Mouse (Mus musculus) forebrain, embryonic 15.5 days (tissue): ENCODE measurements around the gene Mettl8. TPM values are rescaled to one million over a fixed set of nuclear protein-coding genes. Genes with fewer than 3 reads are reported as not detected.

Experiments
- ATAC-seq: fragments of 200-750 bp; cut with Nextera tagmentation; replicated peaks from 2 replicates; pipeline ENCODE4 v1.8.0; 2017; ENCODE audit warnings: mild to moderate bottlenecking, moderate TSS enrichment, moderate library complexity
- H3K27ac ChIP-seq: fragments of 300-500 bp; sonication (generic); replicated peaks from 2 replicates; pipeline ENCODE4 v1.5.1; 2015; ENCODE audit warnings: mild to moderate bottlenecking, inconsistent platforms
- H3K27me3 ChIP-seq: fragments of 300-500 bp; sonication (generic); 2 replicates; pipeline ENCODE4 v1.6.1; 2015; ENCODE audit warnings: inconsistent platforms
- H3K36me3 ChIP-seq: fragments of 300-500 bp; sonication (generic); 2 replicates; pipeline ENCODE4 v1.6.1; 2015; ENCODE audit warnings: mild to moderate bottlenecking, inconsistent platforms
- H3K4me1 ChIP-seq: fragments of 300-500 bp; sonication (generic); 2 replicates; pipeline ENCODE4 v1.6.1; 2015; ENCODE audit warnings: inconsistent platforms
- H3K4me2 ChIP-seq: fragments of 300-500 bp; sonication (generic); replicated peaks from 2 replicates; pipeline ENCODE4 v1.6.1; 2015; ENCODE audit warnings: mild to moderate bottlenecking, inconsistent platforms
- H3K4me3 ChIP-seq: fragments of 300-500 bp; sonication (generic); 2 replicates; pipeline ENCODE4 v1.5.1; 2015; ENCODE audit warnings: mild to moderate bottlenecking, inconsistent platforms
- H3K9ac ChIP-seq: fragments of 300-500 bp; sonication (generic); replicated peaks from 2 replicates; pipeline ENCODE4 v1.6.1; 2015; ENCODE audit warnings: mild to moderate bottlenecking, inconsistent platforms
- H3K9me3 ChIP-seq: fragments of 300-500 bp; sonication (generic); 2 replicates; pipeline ENCODE4 v1.6.1; 2016; ENCODE audit warnings: inconsistent platforms
- WGBS: fragments of 180-500 bp; shearing (Covaris S2); methylation state at CpG from one replicate; pipeline ENCODE4 v1.1.7; 2015; ENCODE audit warnings: mixed read lengths; 5-methylcytosine and 5-hydroxymethylcytosine counted together
- polyA plus RNA-seq: library from polyadenylated mRNA; unstranded; fragments of >200 nt; fragmentation: Nextera tagmentation; extraction: Ambion mirVana; gene quantifications from 2 replicates; pipeline ENCODE4 v1.2.1, GENCODE M21; 2015

Mettl8 gene
- polyA plus RNA-seq, 1 experiment from 2014 or later, result 16.5 TPM

DNA sequence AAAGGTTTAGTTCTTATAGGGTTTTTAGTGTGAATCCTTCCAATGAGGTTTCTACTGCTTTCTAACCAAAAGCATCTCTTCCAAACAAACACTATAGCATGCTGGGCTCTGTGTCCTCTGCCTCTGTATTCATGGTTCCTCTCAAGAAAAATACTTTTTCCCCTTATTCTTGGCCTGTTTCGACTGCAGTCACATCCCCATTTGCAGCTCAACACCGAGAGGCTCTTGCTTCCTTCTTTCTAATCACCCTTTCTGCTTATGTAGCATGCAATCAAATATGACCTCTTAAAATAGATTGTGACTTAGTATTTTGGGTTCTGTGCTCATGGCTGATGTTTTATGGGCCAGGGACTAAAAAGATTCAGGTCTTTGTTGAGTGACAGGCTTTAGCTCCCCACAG, 87.1 kb downstream of the Mettl8 start:
- 75% methylated on average over 2 of the region's 2 CpGs for WGBS
- no peak for ATAC-seq
- no peak overlapping the region for H3K27ac ChIP-seq
- peaks cover 10% of the 10 kb centered on the region for H3K4me1 ChIP-seq
- H3K36me3 ChIP-seq, result no peaks in the 10 kb centered on the region
- no peak overlapping the region for H3K9ac ChIP-seq
- no peaks in the 10 kb centered on the region for H3K9me3 ChIP-seq
- no peak overlapping the region for H3K4me2 ChIP-seq
- H3K27me3 ChIP-seq, result no peaks in the 10 kb centered on the region
- no peak overlapping the region for H3K4me3 ChIP-seq

DNA sequence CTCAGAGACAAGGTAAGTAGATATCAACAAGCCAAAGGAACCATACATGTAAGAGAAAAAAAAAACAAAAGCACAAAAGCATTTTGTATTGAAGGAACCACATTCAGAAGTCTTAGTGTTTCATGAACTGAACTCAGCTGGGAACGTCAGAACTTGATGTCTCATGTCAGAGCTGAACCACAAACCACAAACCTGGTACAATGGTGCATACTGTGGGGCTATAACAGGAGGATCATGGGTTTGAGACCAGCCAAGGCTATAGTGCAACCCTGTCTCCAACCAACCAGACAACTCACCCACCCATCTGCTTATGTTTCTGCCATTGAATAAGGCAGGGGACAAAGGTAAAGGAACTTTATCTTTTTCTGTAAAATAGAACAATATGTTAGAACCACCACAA, 88.2 kb downstream of the Mettl8 start:
- Histone ChIP-seq H3K27ac (no peak overlapping the region), H3K4me2 (no peak overlapping the region), H3K27me3 (no peaks in the 10 kb centered on the region), H3K9me3 (no peaks in the 10 kb centered on the region), H3K4me1 (0 out of 2 replicates have a peak, but pooled peaks cover 2% of the 10 kb centered on the region), H3K9ac (no peak overlapping the region), H3K4me3 (no peak overlapping the region), H3K36me3 (no peaks in the 10 kb centered on the region)
- WGBS, result 67% methylated on average over 1 of the region's 1 CpGs
- no peak for ATAC-seq

DNA sequence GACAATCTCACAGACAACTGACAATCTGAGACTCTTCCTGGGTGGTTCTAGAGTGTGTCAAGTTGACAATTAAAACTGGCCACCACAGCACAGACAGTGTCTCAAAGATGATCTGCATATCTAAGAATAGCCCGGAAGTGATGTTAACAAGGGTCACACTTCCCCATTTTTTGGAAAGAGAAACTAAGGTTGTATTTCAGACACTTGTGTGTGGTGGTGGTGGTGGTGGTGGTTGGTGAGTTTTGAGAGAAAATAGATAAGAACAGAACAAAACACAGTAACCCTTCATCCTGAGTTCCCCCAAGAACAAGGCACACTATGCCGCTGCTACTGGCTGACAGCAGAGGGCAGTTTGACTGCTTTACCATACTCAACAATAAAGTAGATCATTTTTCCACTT, 90.6 kb downstream of the Mettl8 start:
- 91% methylated on average over 2 of the region's 2 CpGs for WGBS
- Histone ChIP-seq H3K9me3 (no peaks in the 10 kb centered on the region), H3K4me3 (no peak overlapping the region), H3K4me2 (no peak overlapping the region), H3K9ac (no peak overlapping the region), H3K4me1 (peaks cover 3% of the 10 kb centered on the region; the same call in 1 of the 2 replicates), H3K27ac (no peak overlapping the region), H3K27me3 (no peaks in the 10 kb centered on the region), H3K36me3 (no peaks in the 10 kb centered on the region)
- no peak for ATAC-seq

DNA sequence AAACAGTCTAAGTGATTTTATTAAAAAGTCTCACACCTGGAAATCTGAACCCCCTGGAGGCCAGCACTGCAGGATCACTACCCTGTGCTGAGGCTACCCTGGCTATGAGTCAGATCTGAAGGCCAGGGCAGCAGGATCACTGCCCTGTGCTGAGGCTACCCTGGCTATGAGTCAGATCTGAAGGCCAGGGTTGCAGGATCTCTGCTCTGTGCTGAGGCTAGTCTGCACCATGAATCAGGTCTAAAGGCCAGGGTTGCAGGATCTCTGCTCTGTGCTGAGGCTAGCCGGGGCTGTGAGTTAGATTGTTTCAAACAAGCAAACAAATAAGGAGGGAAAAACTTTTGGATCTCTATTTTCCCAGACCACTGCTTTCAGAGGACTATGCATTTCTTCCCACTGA, 92.5 kb downstream of the Mettl8 start:
- Histone ChIP-seq H3K9me3 (no peaks in the 10 kb centered on the region), H3K9ac (no peak overlapping the region), H3K4me1 (peaks cover 5% of the 10 kb centered on the region; the same call in 1 of the 2 replicates), H3K4me2 (no peak overlapping the region), H3K36me3 (no peaks in the 10 kb centered on the region), H3K27me3 (no peaks in the 10 kb centered on the region), H3K27ac (no peak overlapping the region), H3K4me3 (no peak overlapping the region)
- 88% methylated on average over 1 of the region's 1 CpGs for WGBS
- no peak for ATAC-seq

DNA sequence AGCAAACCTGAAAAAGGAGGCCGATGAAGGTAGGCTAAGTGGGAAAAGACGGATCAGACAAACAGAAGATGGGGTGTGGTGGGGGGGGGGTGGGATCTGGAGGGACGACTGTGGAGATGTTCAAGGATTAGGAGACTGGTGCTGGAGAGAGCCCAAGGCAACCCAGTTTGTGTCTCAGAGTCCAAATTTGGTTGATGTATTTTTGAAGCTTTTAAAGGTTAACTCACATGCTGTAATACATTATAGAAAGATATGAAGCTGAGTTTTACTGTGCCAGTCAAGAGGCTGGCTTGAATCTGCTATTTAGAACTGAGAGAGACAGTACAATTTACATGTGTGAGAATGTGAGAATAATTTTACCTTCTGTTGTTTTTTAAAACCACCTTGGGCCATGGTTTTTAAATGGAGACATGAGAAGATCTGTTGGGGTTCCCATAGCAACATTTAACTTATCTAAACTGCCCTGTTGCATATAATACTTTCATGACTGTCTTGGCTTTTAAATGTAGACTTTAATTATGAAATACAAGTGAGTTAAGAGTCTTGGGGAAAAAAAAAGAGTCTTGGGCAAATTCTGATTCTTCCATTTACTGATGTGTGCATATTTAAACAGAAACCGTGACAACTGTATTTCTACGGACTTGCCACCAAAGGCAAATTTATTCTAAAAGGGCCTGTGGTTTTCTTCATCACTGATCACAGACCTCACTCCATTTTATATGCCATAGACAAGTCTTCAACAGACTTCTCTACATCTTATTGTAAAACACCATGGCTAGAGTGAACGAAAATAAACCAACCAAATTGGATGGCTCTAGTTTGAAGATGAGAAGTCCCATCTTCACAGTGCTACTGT, 94.1 kb downstream of the Mettl8 start:
- Histone ChIP-seq H3K4me2 (no peak overlapping the region), H3K27ac (no peak overlapping the region), H3K4me3 (no peak overlapping the region), H3K27me3 (no peaks in the 10 kb centered on the region), H3K9me3 (no peaks in the 10 kb centered on the region), H3K4me1 (peaks cover 5% of the 10 kb centered on the region; the same call in 1 of the 2 replicates), H3K36me3 (no peaks in the 10 kb centered on the region), H3K9ac (no peak overlapping the region)
- WGBS, result 77% methylated on average over 6 of the region's 6 CpGs
- ATAC-seq, result no peak

DNA sequence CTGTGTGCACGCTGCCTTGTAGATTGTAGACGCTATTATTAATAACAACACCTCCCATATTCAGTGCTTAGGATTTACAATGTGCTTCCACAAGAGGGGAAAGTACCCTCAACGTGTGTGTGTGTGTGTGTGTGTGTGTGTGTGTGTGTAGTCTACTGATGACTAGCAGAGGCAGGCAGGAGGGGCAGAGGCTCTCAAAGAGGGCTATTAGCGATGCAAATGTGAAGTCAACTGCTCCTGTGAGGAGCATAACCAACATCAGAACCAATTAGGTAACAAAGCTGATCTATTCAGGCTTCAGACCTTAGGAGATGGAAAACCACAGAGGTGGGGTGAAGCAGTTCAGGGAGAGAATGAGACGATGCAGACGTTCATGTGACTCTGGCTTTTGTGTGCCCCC, 95.3 kb downstream of the Mettl8 start:
- Histone ChIP-seq H3K4me1 (peaks cover 5% of the 10 kb centered on the region; the same call in 1 of the 2 replicates), H3K27ac (no peak overlapping the region), H3K4me3 (no peak overlapping the region), H3K36me3 (no peaks in the 10 kb centered on the region), H3K9me3 (no peaks in the 10 kb centered on the region), H3K27me3 (no peaks in the 10 kb centered on the region), H3K4me2 (no peak overlapping the region), H3K9ac (no peak overlapping the region)
- no peak for ATAC-seq
- 47% methylated on average over 6 of the region's 6 CpGs for WGBS

DNA sequence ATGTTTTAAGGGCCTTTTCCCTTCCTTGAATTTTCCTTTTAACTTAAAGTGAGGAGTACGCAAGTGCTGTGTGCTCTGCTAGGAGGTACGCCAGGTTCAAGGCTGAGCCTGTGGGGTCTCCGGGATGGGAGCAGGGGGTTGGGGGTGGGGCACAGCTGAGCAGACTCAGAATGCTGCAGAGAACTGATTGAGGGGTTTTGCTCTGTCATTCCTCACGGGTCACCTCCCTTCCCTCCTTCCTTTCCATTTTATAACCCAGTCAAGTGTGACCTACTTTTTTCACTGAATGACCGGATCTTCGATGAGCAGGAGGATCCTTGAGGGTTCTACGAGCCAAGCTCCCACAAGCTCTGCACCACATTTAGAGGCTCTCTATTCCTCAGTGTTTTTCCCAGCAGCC, 96.0 kb downstream of the Mettl8 start:
- ATAC-seq, result no peak
- WGBS, result 54% methylated on average over 7 of the region's 7 CpGs

DNA sequence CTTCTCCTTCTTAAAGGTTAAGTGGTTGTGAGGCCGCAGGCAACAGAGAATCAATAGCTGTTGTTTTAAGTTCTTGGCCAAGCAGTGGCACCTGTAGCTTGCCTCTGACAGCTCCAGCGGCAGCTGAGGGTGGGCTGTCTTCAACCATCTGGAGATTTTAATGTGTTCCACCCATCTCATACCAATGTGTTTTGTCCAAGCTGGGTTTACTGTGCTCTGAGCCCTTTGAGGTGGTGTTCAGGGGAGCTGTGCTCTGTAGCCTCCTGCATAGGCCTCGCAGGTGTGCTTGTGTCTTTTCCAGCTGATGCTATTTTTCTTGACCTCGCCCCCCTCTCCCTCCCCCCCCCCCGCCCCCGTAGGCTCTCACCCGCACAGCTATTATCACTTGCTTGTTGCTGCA, 96.8 kb downstream of the Mettl8 start:
- WGBS, result 79% methylated on average over 7 of the region's 7 CpGs
- Histone ChIP-seq H3K9ac (no peak overlapping the region), H3K27me3 (no peaks in the 10 kb centered on the region), H3K4me1 (peaks cover 5% of the 10 kb centered on the region; the same call in 1 of the 2 replicates), H3K27ac (no peak overlapping the region), H3K9me3 (no peaks in the 10 kb centered on the region), H3K36me3 (no peaks in the 10 kb centered on the region), H3K4me3 (no peak overlapping the region), H3K4me2 (no peak overlapping the region)
- no peak for ATAC-seq

More for the DNA sequence above, 96.0 kb downstream of the Mettl8 start:
- H3K9me3 ChIP-seq, result no peaks in the 10 kb centered on the region
- H3K4me1 ChIP-seq, result peaks cover 5% of the 10 kb centered on the region; the same call in 1 of the 2 replicates
- no peak overlapping the region for H3K9ac ChIP-seq
- H3K4me3 ChIP-seq, result no peak overlapping the region
- no peaks in the 10 kb centered on the region for H3K36me3 ChIP-seq
- no peak overlapping the region for H3K27ac ChIP-seq
- no peaks in the 10 kb centered on the region for H3K27me3 ChIP-seq
- no peak overlapping the region for H3K4me2 ChIP-seq

DNA sequence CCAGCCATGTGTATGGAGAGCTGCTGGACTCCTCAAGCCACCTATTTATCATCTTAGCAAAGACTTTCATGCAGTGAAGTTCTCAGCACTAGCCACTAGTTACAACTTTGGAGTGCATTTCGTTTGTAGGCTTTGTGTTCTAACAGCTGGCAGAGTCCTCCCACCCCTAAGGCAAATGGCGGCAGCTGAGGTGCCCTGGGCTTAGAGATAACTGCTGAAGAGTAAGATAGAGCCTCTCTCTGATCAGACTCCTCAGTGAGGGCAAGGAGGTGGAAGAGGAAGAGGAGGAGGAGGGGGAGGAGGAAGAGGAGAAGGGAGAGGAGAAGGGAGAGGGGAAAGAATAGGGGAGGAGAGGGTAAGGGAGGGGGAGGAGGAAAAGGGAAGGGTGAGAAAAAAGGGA, 101.8 kb downstream of the Mettl8 start:
- H3K4me2 ChIP-seq, result no peak overlapping the region
- no peak overlapping the region for H3K4me3 ChIP-seq
- no peak overlapping the region for H3K9ac ChIP-seq
- H3K27me3 ChIP-seq, result no peaks in the 10 kb centered on the region
- H3K9me3 ChIP-seq, result no peaks in the 10 kb centered on the region
- no peak overlapping the region for H3K27ac ChIP-seq
- H3K4me1 ChIP-seq, result no peaks in the 10 kb centered on the region
- no peaks in the 10 kb centered on the region for H3K36me3 ChIP-seq
- ATAC-seq, result no peak
- 62% methylated on average over 2 of the region's 2 CpGs for WGBS

DNA sequence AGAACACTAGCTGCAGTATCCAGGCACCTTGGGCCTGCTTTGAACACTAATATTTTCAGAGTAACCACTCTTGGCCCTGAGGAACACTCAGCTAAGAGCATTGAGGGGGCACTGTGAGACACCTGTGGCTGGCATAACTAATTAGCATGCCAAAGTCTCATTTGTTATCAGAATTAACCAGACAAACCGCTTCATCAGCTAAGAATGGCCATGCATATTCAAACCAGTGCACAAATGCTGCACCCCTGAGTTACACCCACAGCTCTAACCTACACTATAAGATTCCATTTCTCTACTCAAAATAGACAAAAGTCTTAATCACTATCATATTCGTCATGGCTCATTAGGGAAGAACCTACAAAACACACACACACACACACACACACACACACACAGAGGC, 103.4 kb downstream of the Mettl8 start:
- ATAC-seq, result no peak
- WGBS, result 82% methylated on average over 2 of the region's 2 CpGs
- no peak overlapping the region for H3K9ac ChIP-seq
- no peaks in the 10 kb centered on the region for H3K4me1 ChIP-seq
- H3K27me3 ChIP-seq, result no peaks in the 10 kb centered on the region
- no peak overlapping the region for H3K4me3 ChIP-seq
- H3K9me3 ChIP-seq, result no peaks in the 10 kb centered on the region
- no peaks in the 10 kb centered on the region for H3K36me3 ChIP-seq
- H3K4me2 ChIP-seq, result no peak overlapping the region
- H3K27ac ChIP-seq, result no peak overlapping the region

DNA sequence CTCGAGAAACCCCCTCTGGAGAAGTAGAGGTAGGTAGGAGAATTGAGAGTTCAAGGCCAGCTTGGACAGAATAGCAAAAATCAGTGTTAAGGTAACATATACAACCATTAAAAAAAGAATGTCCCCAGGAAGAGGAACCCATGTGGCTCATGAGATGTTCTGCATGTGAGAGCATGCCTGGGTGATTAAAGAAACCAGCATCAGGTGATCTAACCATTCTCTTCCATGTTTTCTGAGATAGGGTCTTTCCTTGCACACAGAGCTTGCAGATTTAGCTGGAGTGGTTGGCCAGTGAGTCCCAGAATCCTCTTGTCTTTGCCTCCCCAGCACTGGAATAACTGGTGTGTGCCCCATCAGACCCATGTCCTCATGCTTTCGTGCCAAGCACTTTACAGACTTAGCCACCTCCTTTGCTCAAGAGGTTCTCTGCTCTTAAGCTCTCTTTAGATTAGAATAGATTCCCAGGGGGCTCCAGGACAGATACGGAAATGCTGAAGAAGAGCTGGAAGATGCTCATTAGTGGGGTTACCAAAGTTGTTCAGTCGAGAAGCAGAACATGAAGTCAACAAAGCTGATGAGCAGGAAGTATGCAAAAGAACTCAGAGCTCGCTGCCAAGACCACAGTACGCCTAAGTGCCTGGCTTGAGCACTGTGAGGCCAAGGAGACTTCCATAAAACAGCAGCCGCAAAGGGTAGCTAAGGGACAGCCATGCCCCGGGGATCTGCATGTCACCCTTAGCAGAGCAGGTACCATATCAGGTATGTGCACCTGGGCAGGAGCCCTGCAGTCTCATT, 110.7 kb downstream of the Mettl8 start:
- Histone ChIP-seq H3K9ac (no peak overlapping the region), H3K27me3 (no peaks in the 10 kb centered on the region), H3K36me3 (no peaks in the 10 kb centered on the region), H3K4me3 (no peak overlapping the region), H3K27ac (no peak overlapping the region), H3K4me1 (no peaks in the 10 kb centered on the region), H3K9me3 (no peaks in the 10 kb centered on the region), H3K4me2 (no peak overlapping the region)
- no peak for ATAC-seq
- WGBS, result 82% methylated on average over 8 of the region's 8 CpGs

DNA sequence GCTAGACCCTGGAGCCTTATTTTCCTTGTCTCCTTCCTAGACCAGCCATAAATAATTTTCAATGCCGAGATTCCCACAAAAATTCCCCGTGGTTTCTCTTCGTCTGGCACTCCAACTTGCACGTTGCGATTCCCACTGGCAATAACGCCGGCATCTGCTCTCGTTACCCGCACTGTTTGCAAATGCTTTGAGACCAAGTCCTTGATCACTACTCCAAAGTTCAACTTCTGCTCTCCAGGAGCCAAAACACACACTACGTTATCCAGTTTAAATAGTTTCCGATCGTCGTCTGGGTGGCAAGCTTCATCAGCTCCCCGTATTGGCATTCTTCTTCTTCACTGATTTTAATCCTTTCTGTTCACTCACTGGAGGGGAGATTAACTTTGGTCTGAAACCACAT, 114.6 kb downstream of the Mettl8 start:
- Histone ChIP-seq H3K4me2 (no peak overlapping the region), H3K4me3 (no peak overlapping the region), H3K9ac (no peak overlapping the region), H3K27me3 (no peaks in the 10 kb centered on the region), H3K4me1 (no peaks in the 10 kb centered on the region), H3K9me3 (no peaks in the 10 kb centered on the region), H3K27ac (no peak overlapping the region), H3K36me3 (no peaks in the 10 kb centered on the region)
- no peak for ATAC-seq
- 61% methylated on average over 14 of the region's 14 CpGs for WGBS
